Mouse (Mus musculus) lung, postnatal 0 days (tissue): ENCODE results near the gene Dcbld2.

ENCODE experiments used
- CTCF ChIP-seq: IDR thresholded peaks from 2 replicates; pipeline ENCODE4 v1.5.1; 2016; ENCODE audit warnings: antibody characterized with exemption, mild to moderate bottlenecking
- EP300 ChIP-seq: IDR thresholded peaks from 2 replicates; pipeline ENCODE4 v1.6.1; 2016; ENCODE audit warnings: antibody characterized with exemption, mild to moderate bottlenecking, control low read depth

GRCm38 (mm10) chr16:58456445-58456844 is 48.2 kb downstream of the Dcbld2 start:
- TF ChIP-seq EP300 (no peak), CTCF (no peak)
